Mouse (Mus musculus): ENCODE measurements around the gene Olfml3. TPM values are rescaled to one million over a fixed set of nuclear protein-coding genes. Genes with fewer than 3 reads are reported as not detected.

Gene Olfml3
- 18.4 and 22.1 TPM in 2 replicates for polyA plus RNA-seq (2015; fragmentation: Nextera tagmentation; extraction: Ambion mirVana)

DNA sequence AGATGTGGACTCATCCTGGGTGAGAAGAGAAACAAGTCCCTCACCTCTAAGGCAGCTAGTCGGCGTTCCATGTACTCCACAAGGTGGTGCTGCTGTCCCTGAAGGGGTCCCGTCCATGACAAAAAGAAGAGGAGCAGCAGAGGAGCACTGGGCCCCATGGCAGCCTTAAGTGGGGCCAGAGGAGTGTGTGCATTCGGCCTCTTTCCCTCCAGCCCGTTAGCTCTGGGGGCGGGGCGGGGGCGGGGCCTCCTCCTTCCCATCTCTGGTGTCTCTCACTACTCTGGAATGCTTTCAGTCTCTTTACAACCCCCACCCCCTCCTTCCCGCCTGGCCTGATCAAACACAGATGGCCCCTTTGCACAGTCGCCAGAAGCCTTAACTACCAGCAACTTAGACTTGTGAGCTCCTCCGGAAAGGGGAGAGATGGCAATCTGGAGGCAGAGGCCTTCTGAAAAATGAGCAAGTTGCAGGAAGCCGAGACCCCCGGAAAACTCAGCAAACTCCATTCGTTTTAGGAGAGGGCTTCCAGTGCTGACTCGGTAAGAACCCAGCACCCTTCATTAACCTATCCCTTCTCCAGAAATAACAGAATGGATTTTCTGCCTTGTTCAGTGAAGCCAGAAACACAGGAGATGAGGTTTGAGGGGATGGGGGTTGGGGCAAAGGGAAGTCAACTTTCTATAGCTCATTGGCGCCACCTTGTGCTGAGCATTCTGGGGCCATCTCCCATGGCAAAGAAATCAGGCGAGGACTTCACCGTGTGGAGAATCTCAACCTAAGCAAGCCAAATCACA is at the start of gene Olfml3:
Gene Olfml3 (minus strand): TSS at position 224 of the 794 bp plus-strand sequence.
- H3K27me3 ChIP-seq (ENCODE audit: control insufficient read depth, insufficient read depth, low read length) = no peaks in the 10 kb centered on the region
- peak within 1 kb of the TSS; percentile 74 for H3K4me2 ChIP-seq (ENCODE audit: low read depth, low read length)
- H3K36me3 ChIP-seq (ENCODE audit: control insufficient read depth, insufficient read depth) = peaks cover 6% of the 10 kb centered on the region
- peak within 1 kb of the TSS; percentile 43 for H3K4me3 ChIP-seq (ENCODE audit: low read length)
- H3K4me1 ChIP-seq (ENCODE audit: control insufficient read depth, insufficient read depth, low read length) = peaks cover 52% of the 10 kb centered on the region
- peak within 1 kb of the TSS; percentile 57 for H3K9ac ChIP-seq (ENCODE audit: low read length)
- ATAC-seq (replicated peaks; ENCODE audit: extremely low read depth, insufficient read depth, low FRiP score) = peak; percentile 88
- WGBS = under 1% methylated on average over 18 of the region's 18 CpGs
- H3K9me3 ChIP-seq (replicated peaks; ENCODE audit: control insufficient read depth, low read length) = no peaks in the 10 kb centered on the region
- H3K27ac ChIP-seq (ENCODE audit: low read length) = peak within 1 kb of the TSS; percentile 88

GRCm38 (mm10) chr3:103787225-103787624 is 49.4 kb upstream of the Olfml3 start:
- no peak overlapping the region for H3K4me2 ChIP-seq (ENCODE audit: low read depth, low read length)
- H3K4me3 ChIP-seq (ENCODE audit: low read length) = no peak overlapping the region
- H3K9ac ChIP-seq (ENCODE audit: low read length) = no peak overlapping the region
- H3K27ac ChIP-seq (ENCODE audit: low read length) = 0 out of 2 replicates have a peak overlapping the region, but pooled peaks have one; percentile 5
- H3K4me1 ChIP-seq (ENCODE audit: control insufficient read depth, insufficient read depth, low read length) = peaks cover 28% of the 10 kb centered on the region
- 0 out of 2 replicates have a peak, but pooled peaks cover 2% of the 10 kb centered on the region for H3K36me3 ChIP-seq (ENCODE audit: control insufficient read depth, insufficient read depth)
- H3K9me3 ChIP-seq (replicated peaks; ENCODE audit: control insufficient read depth, low read length) = no peaks in the 10 kb centered on the region
- 66% methylated on average over 7 of the region's 7 CpGs for WGBS
- H3K27me3 ChIP-seq (ENCODE audit: control insufficient read depth, insufficient read depth, low read length) = no peaks in the 10 kb centered on the region
- no peak for ATAC-seq (replicated peaks; ENCODE audit: extremely low read depth, insufficient read depth, low FRiP score)

DNA sequence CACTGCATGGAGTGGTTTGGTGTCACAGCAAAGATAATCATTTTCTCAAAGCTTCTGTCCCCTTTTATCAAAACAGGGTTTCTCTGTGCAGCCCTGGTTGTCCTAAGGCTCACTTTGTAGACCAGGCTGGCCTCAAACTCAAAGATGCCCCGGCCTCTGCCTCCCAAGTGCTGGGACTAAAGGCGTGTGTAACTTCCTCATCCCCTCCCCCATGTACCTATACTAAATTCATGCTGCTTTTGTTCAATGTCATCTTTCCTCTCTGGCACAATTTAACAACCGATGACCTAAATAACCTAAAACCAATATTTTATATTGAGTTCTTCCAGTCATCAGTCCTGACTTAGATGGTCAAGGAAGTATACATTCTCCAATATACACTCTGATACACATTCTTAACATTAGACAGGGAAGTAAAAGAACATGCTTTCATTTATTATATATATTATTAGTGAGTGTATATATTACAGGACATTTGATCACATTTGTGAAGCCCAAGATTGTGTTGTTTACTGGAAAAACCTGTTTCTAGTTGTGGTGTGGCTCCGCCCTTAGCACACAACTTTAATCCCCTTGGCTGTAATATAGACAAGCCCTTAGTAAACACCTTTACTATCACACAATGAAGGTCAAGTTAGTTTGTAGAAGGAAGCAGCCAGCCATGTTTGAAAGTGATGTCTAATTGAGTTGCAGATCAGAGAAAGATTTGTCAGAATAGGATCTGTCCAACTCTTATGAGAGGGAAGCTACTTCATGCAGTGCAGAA is 45.2 kb upstream of the Olfml3 start:
- H3K9me3 ChIP-seq (replicated peaks; ENCODE audit: control insufficient read depth, low read length) = no peaks in the 10 kb centered on the region
- no peaks in the 10 kb centered on the region for H3K27me3 ChIP-seq (ENCODE audit: control insufficient read depth, insufficient read depth, low read length)
- 0 out of 2 replicates have a peak, but pooled peaks cover 2% of the 10 kb centered on the region for H3K36me3 ChIP-seq (ENCODE audit: control insufficient read depth, insufficient read depth)
- no peak overlapping the region for H3K4me2 ChIP-seq (ENCODE audit: low read depth, low read length)
- no peak overlapping the region for H3K4me3 ChIP-seq (ENCODE audit: low read length)
- WGBS = 82% methylated on average over 4 of the region's 4 CpGs
- no peak overlapping the region for H3K9ac ChIP-seq (ENCODE audit: low read length)
- peaks cover 22% of the 10 kb centered on the region for H3K4me1 ChIP-seq (ENCODE audit: control insufficient read depth, insufficient read depth, low read length)
- no peak overlapping the region for H3K27ac ChIP-seq (ENCODE audit: low read length)
- ATAC-seq (replicated peaks; ENCODE audit: extremely low read depth, insufficient read depth, low FRiP score) = no peak

GRCm38 (mm10) chr3:103780777-103781176 is 43.0 kb upstream of the Olfml3 start:
- H3K27me3 ChIP-seq (ENCODE audit: control insufficient read depth, insufficient read depth, low read length) = no peaks in the 10 kb centered on the region
- H3K36me3 ChIP-seq (ENCODE audit: control insufficient read depth, insufficient read depth) = peaks cover 8% of the 10 kb centered on the region
- H3K4me1 ChIP-seq (ENCODE audit: control insufficient read depth, insufficient read depth, low read length) = peaks cover 18% of the 10 kb centered on the region
- no peaks in the 10 kb centered on the region for H3K9me3 ChIP-seq (replicated peaks; ENCODE audit: control insufficient read depth, low read length)
- 66% methylated on average over 5 of the region's 5 CpGs for WGBS
- no peak overlapping the region for H3K27ac ChIP-seq (ENCODE audit: low read length)
- H3K9ac ChIP-seq (ENCODE audit: low read length) = no peak overlapping the region
- no peak for ATAC-seq (replicated peaks; ENCODE audit: extremely low read depth, insufficient read depth, low FRiP score)
- no peak overlapping the region for H3K4me3 ChIP-seq (ENCODE audit: low read length)
- H3K4me2 ChIP-seq (ENCODE audit: low read depth, low read length) = no peak overlapping the region

DNA sequence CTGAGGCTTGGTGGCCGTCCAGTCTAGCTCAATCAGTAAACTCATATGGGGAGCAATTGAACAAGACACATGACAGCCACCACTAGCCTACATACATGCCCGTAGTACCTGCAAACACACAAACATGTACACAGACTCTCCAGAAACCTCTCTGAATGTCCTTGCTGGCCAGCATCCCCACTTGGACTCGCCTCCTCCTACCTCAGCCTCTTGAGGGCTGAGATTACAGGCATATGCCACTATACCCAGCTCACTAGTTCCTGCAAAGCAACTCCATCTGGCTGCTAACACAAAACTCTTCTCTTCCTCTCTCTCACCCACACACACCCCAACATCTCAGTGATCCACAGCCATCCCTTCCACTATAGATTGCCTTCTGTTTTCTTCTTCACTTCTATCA is 42.5 kb upstream of the Olfml3 start:
- Histone ChIP-seq H3K4me3 (ENCODE audit: low read length) (no peak overlapping the region), H3K27ac (ENCODE audit: low read length) (no peak overlapping the region), H3K4me1 (ENCODE audit: control insufficient read depth, insufficient read depth, low read length) (peaks cover 15% of the 10 kb centered on the region), H3K9me3 (replicated peaks; ENCODE audit: control insufficient read depth, low read length) (no peaks in the 10 kb centered on the region), H3K36me3 (ENCODE audit: control insufficient read depth, insufficient read depth) (peaks cover 8% of the 10 kb centered on the region), H3K9ac (ENCODE audit: low read length) (no peak overlapping the region), H3K4me2 (ENCODE audit: low read depth, low read length) (no peak overlapping the region), H3K27me3 (ENCODE audit: control insufficient read depth, insufficient read depth, low read length) (no peaks in the 10 kb centered on the region)
- 88% methylated on average over 3 of the region's 3 CpGs for WGBS
- no peak for ATAC-seq (replicated peaks; ENCODE audit: extremely low read depth, insufficient read depth, low FRiP score)

DNA sequence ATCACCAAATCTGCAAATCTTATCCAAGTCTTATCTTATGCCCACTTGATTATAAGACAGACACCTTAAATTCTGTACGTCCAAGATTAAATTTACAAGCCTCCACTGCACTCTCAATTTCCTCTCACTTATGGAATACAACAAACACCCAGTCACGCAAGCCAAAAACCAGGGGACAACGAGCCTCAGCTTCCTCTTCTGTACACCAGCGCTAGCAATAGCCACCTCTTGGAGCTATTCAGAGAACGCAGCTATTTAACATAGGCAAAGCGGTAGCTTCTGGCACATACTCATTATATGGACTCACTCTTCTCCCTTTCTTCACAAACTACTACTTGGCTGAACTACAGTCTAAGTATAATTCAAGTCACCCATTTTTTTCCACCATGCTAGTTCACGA is 41.4 kb upstream of the Olfml3 start:
- Histone ChIP-seq H3K27ac (ENCODE audit: low read length) (0 out of 2 replicates have a peak overlapping the region, but pooled peaks have one; percentile 5), H3K9me3 (replicated peaks; ENCODE audit: control insufficient read depth, low read length) (no peaks in the 10 kb centered on the region), H3K4me2 (ENCODE audit: low read depth, low read length) (no peak overlapping the region), H3K4me1 (ENCODE audit: control insufficient read depth, insufficient read depth, low read length) (peaks cover 14% of the 10 kb centered on the region), H3K27me3 (ENCODE audit: control insufficient read depth, insufficient read depth, low read length) (no peaks in the 10 kb centered on the region), H3K9ac (ENCODE audit: low read length) (no peak overlapping the region), H3K4me3 (ENCODE audit: low read length) (no peak overlapping the region), H3K36me3 (ENCODE audit: control insufficient read depth, insufficient read depth) (peaks cover 8% of the 10 kb centered on the region)
- 77% methylated on average over 7 of the region's 7 CpGs for WGBS
- no peak for ATAC-seq (replicated peaks; ENCODE audit: extremely low read depth, insufficient read depth, low FRiP score)

DNA sequence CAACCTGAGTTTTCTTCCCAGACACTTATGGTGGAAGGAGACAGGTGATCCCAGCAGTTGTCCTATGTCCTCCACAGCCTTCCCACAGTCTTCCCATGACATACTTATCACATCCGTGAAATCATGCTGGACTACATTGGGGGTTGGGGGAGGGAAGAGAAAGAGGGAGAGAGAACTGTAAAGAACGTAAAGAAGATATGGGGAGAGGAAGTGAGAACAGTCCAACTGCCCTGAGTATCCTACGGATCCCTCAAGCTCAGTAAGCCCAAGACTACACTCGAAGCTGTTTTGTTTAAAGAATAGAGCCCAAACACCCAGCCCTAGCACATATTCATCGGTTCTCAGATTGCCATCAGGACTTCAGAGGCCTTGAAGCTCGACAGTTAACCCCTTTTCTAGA is 40.9 kb upstream of the Olfml3 start:
- Histone ChIP-seq H3K27me3 (ENCODE audit: control insufficient read depth, insufficient read depth, low read length) (no peaks in the 10 kb centered on the region), H3K4me3 (ENCODE audit: low read length) (no peak overlapping the region), H3K9me3 (replicated peaks; ENCODE audit: control insufficient read depth, low read length) (no peaks in the 10 kb centered on the region), H3K4me2 (ENCODE audit: low read depth, low read length) (no peak overlapping the region), H3K9ac (ENCODE audit: low read length) (no peak overlapping the region), H3K27ac (ENCODE audit: low read length) (peak overlapping the region; percentile 42; the same call in 1 of the 2 replicates), H3K36me3 (ENCODE audit: control insufficient read depth, insufficient read depth) (peaks cover 8% of the 10 kb centered on the region), H3K4me1 (ENCODE audit: control insufficient read depth, insufficient read depth, low read length) (peaks cover 16% of the 10 kb centered on the region)
- ATAC-seq (replicated peaks; ENCODE audit: extremely low read depth, insufficient read depth, low FRiP score) = no peak
- 68% methylated on average over 6 of the region's 6 CpGs for WGBS

- no peak; the same call in 1 of the 2 replicates for ATAC-seq (replicated peaks; ENCODE audit: extremely low read depth, insufficient read depth, low FRiP score)
- 73% methylated on average over 11 of the region's 11 CpGs for WGBS
- Histone ChIP-seq H3K27me3 (ENCODE audit: control insufficient read depth, insufficient read depth, low read length) (no peaks in the 10 kb centered on the region), H3K9me3 (replicated peaks; ENCODE audit: control insufficient read depth, low read length) (no peaks in the 10 kb centered on the region), H3K4me2 (ENCODE audit: low read depth, low read length) (no peak overlapping the region), H3K27ac (ENCODE audit: low read length) (peak overlapping the region; percentile 63), H3K36me3 (ENCODE audit: control insufficient read depth, insufficient read depth) (peaks cover 8% of the 10 kb centered on the region), H3K4me3 (ENCODE audit: low read length) (no peak overlapping the region), H3K9ac (ENCODE audit: low read length) (no peak overlapping the region), H3K4me1 (ENCODE audit: control insufficient read depth, insufficient read depth, low read length) (peaks cover 20% of the 10 kb centered on the region)
Observed at GRCm38 (mm10) chr3:103777940-103778339, 40.1 kb upstream of the Olfml3 start.

GRCm38 (mm10) chr3:103774009-103774408 is 36.2 kb upstream of the Olfml3 start:
- 74% methylated on average over 15 of the region's 15 CpGs for WGBS
- H3K27me3 ChIP-seq (ENCODE audit: control insufficient read depth, insufficient read depth, low read length) = no peaks in the 10 kb centered on the region
- peak; percentile 34; the same call in 1 of the 2 replicates for ATAC-seq (replicated peaks; ENCODE audit: extremely low read depth, insufficient read depth, low FRiP score)
- H3K4me3 ChIP-seq (ENCODE audit: low read length) = no peak overlapping the region
- H3K27ac ChIP-seq (ENCODE audit: low read length) = peak overlapping the region; percentile 98
- H3K36me3 ChIP-seq (ENCODE audit: control insufficient read depth, insufficient read depth) = peaks cover 10% of the 10 kb centered on the region
- H3K4me2 ChIP-seq (ENCODE audit: low read depth, low read length) = no peak overlapping the region
- no peak overlapping the region for H3K9ac ChIP-seq (ENCODE audit: low read length)
- no peaks in the 10 kb centered on the region for H3K9me3 ChIP-seq (replicated peaks; ENCODE audit: control insufficient read depth, low read length)
- peaks cover 34% of the 10 kb centered on the region for H3K4me1 ChIP-seq (ENCODE audit: control insufficient read depth, insufficient read depth, low read length)
